Mouse (Mus musculus) C2C12 (cell line): ENCODE results near the gene Gm20388. TPM values are rescaled to one million over a fixed set of nuclear protein-coding genes. Genes with fewer than 3 reads are reported as not detected.

Source experiments
- H3K27me3 ChIP-seq: one replicate; pipeline ENCODE4 v1.6.1; 2011; ENCODE audit not compliant: control insufficient read depth, insufficient read depth, insufficient read length
- H3K36me3 ChIP-seq: one replicate; pipeline ENCODE4 v1.6.1; 2011; ENCODE audit not compliant: control insufficient read depth, insufficient read depth
- H3K4me3 ChIP-seq: one replicate; pipeline ENCODE4 v1.5.1; 2011; ENCODE audit warnings: mild to moderate bottlenecking, control low read depth; ENCODE audit not compliant: poor library complexity, insufficient read depth, severe bottlenecking
- H3K79me2 ChIP-seq: one replicate; pipeline ENCODE4 v1.6.1; 2011; ENCODE audit not compliant: control insufficient read depth, insufficient read depth
- H3K79me3 ChIP-seq: one replicate; pipeline ENCODE4 v1.6.1; 2011; ENCODE audit warnings: low read depth, control low read depth
- H3ac ChIP-seq: one replicate; pipeline ENCODE3; 2011; ENCODE audit warnings: low read depth; ENCODE audit not compliant: control insufficient read depth, insufficient read length
- CEBPB ChIP-seq: IDR thresholded peaks from one replicate; pipeline ENCODE4 v1.6.1; 2011; ENCODE audit warnings: low read depth, mild to moderate bottlenecking, control low read depth, moderate library complexity
- CTCF ChIP-seq: IDR thresholded peaks from one replicate; pipeline ENCODE4 v1.5.1; 2011; ENCODE audit not compliant: control insufficient read depth, insufficient read depth, insufficient read length
- FOSL1 ChIP-seq: IDR thresholded peaks from one replicate; pipeline ENCODE4 v1.8.0; 2011; ENCODE audit warnings: mild to moderate bottlenecking, low read length; ENCODE audit not compliant: poor library complexity, insufficient read depth, severe bottlenecking
- MAX ChIP-seq: IDR thresholded peaks from one replicate; pipeline ENCODE4 v1.6.1; 2011; ENCODE audit warnings: mild to moderate bottlenecking, control low read depth
- MYOD1 ChIP-seq: IDR thresholded peaks from one replicate; pipeline ENCODE4 v1.6.1; 2011; ENCODE audit warnings: low read depth; ENCODE audit not compliant: control insufficient read depth, insufficient read length
- MYOG ChIP-seq: IDR thresholded peaks from one replicate; pipeline ENCODE4 v1.6.1; 2011; ENCODE audit not compliant: control insufficient read depth, insufficient read length; ENCODE audit errors: extremely low read depth
- USF1 ChIP-seq: IDR thresholded peaks from one replicate; pipeline ENCODE4 v1.6.1; 2011; ENCODE audit warnings: low read depth, mild to moderate bottlenecking, control low read depth, moderate library complexity
- polyA plus RNA-seq: library from polyadenylated mRNA; unstranded; fragments of >200 nt; fragmentation: generic; extraction: Trizol; gene quantifications from one replicate; pipeline ENCODE4 v1.2.1, GENCODE M21; 2012; ENCODE audit warnings: missing spikeins

Gene Gm20388
- polyA plus RNA-seq, 1 experiment: 15.0 TPM

DNA sequence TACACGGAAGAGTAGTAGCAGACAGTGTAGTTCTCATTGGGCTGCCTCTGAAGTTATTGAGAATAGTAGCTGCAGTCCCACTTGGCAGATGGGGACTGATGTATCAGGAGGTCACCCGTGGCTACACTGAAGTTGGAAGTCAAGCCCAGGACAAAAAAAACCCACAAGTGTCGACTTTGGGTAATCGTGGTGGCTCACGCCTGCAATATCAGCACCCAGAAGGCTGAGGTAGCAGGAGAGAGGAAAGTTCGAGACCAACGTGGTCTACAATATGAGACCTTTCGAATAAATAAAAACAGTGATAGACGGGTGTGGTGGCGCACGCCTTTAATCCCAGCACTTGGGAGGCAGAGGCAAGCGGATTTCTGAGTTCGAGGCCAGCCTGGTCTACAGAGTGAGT, 1674.1 kb downstream of the Gm20388 start:
- H3K27me3 ChIP-seq: no peaks in the 10 kb centered on the region
- no peak overlapping the region for H3ac ChIP-seq
- H3K79me2 ChIP-seq: no peaks in the 10 kb centered on the region
- no peak for TF ChIP-seq FOSL1
- no peak for TF ChIP-seq MAX
- no peak for TF ChIP-seq CTCF
- no peak for TF ChIP-seq USF1
- no peak for TF ChIP-seq CEBPB
- TF ChIP-seq MYOG: no peak
- TF ChIP-seq MYOD1: no peak
- H3K79me3 ChIP-seq: no peaks in the 10 kb centered on the region
- no peaks in the 10 kb centered on the region for H3K36me3 ChIP-seq
- H3K4me3 ChIP-seq: no peak overlapping the region

- no peaks in the 10 kb centered on the region for H3K79me3 ChIP-seq
- TF ChIP-seq USF1 (peak; percentile 75), CEBPB (peak; percentile 85), FOSL1 (no peak), MAX (peak; percentile 19)
Measured at GRCm38 (mm10) chr8:121585159-121585825, 1674.7 kb downstream of the Gm20388 start.

DNA sequence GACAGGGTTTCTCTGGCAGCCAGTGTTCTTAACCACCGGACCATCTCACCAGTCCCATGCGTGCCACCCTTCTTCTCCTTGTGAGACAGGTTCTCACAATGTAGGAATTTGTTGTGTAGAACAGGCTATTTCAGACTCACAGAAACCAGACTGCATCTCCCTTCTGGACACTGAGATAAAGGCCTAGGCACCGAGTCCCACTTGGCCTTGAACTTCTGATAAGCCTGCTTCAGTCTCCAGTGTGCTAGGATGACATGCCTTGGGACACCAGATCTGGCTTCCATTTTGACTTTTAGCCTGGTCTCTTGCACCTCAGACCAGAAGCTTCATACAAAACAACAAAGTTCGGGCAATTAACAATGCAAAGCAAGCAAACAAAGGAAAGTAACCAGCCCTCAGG, 1678.1 kb downstream of the Gm20388 start:
- no peaks in the 10 kb centered on the region for H3K27me3 ChIP-seq
- TF ChIP-seq MYOG (no peak), USF1 (no peak), CEBPB (no peak), FOSL1 (no peak), MYOD1 (no peak), MAX (no peak)
- H3ac ChIP-seq: no peak overlapping the region
- H3K79me2 ChIP-seq: peaks cover 33% of the 10 kb centered on the region
- H3K4me3 ChIP-seq: no peak overlapping the region
- H3K79me3 ChIP-seq: peaks cover 23% of the 10 kb centered on the region
- peaks cover 3% of the 10 kb centered on the region for H3K36me3 ChIP-seq

More at GRCm38 (mm10) chr8:121585159-121585825, 1674.7 kb downstream of the Gm20388 start:
- Histone ChIP-seq H3K36me3 (no peaks in the 10 kb centered on the region), H3K79me2 (no peaks in the 10 kb centered on the region), H3ac (peak overlapping the region; percentile 83), H3K4me3 (peak overlapping the region; percentile 32), H3K27me3 (no peaks in the 10 kb centered on the region)

DNA sequence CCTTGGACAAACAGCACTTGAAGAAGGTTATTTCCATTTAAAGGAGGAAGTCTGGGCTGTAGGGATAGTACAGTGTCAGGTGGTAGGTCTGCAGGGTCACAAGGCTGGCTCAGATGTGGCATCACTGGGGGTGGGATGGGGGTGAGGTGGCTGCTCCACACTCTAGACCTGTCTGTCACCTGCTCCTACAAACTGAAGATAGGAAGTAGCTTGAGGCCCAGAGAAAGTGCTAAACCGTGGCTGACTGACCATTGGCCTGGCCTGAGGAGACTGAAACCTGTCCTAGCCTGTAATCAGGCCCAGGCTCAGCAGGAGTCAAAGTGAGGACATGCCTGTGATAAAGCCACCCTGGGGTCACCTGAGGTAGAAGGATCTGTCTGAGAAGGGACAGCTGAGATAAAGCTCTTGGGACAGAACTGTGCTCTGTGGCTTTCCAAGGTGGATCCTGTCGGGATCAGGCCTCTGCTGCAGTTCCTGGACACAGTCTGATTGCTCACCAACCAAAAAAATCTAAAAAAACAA, 1678.6 kb downstream of the Gm20388 start:
- peaks cover 3% of the 10 kb centered on the region for H3K36me3 ChIP-seq
- H3K79me2 ChIP-seq: peaks cover 33% of the 10 kb centered on the region
- TF ChIP-seq FOSL1 (no peak), MAX (no peak), CTCF (no peak), CEBPB (no peak), MYOG (no peak), MYOD1 (no peak), USF1 (no peak)
- H3ac ChIP-seq: no peak overlapping the region
- no peaks in the 10 kb centered on the region for H3K27me3 ChIP-seq
- H3K4me3 ChIP-seq: no peak overlapping the region
- peaks cover 23% of the 10 kb centered on the region for H3K79me3 ChIP-seq

DNA sequence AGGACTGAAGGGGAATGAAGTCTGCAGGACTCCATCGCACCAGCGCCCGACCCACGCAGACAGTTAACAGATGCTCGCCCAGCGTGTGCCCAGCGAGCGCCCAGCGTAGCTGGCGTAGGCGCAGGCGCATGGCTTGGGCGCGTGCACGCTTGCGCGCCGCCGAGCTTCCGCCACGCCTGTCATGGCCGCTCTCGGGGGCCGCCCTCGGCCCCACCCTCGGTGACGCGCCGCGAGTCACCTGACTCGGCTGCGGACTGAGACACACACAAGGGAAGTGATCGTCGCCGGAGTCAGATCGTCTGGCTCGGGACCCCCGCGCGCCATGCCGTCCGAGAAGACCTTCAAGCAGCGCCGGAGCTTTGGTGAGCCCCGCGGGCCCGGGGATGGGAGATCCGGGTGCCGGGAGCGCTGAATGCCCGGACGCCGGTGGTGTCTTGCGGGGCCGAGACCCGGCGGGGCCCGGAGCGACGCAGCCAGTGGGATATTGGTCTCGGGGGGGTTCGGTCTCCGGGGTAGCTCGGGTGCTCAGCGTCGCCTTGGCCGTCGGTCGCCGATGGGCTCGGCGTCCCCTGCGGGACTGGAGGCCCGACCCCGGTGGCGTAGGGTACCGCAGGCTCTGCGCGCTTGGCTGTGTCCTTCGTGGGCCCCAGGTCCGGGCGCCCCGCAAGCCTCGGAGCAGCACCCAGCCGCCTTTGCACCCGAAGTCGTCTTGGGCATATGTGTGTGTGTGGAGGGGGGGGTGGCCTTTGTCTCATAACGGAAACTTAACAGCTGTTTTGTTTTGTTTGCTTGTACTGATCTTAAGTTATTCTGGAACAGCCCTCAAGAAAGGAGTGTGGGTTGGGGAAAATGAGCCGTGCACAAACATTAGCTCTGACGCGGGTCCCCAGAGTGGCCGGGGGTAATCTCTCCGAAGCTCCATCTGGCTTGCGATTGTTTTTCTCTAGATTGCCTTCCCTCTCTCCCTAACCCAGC, 1679.8 kb downstream of the Gm20388 start, which contains the start of gene Map1lc3b:
Map1lc3b (plus strand) TSS at position 159 of the 975 bp plus-strand sequence.
- Histone ChIP-seq H3K79me2 (peaks cover 33% of the 10 kb centered on the region), H3K4me3 (peak within 1 kb of the TSS; percentile 80), H3K36me3 (peaks cover 12% of the 10 kb centered on the region), H3ac (peak within 1 kb of the TSS; percentile 88), H3K27me3 (no peaks in the 10 kb centered on the region), H3K79me3 (peaks cover 23% of the 10 kb centered on the region)
- TF ChIP-seq USF1 (peak; percentile 76), MYOD1 (no peak), MAX (peak; percentile 87), CTCF (no peak)
